Mouse (Mus musculus) bone marrow, adult 2 months (tissue): ENCODE results near the gene Ccdc155. TPM values are rescaled to one million over a fixed set of nuclear protein-coding genes. Genes with fewer than 3 reads are reported as not detected.

Experiments used
- H3K27ac ChIP-seq: fragments of 200-500 bp; 2 replicates; pipeline ENCODE4 v1.5.1; 2012; ENCODE audit warnings: low read depth, mild to moderate bottlenecking, control low read depth, inconsistent platforms, low read length; ENCODE audit not compliant: control insufficient read depth, poor library complexity, insufficient read depth
- H3K4me1 ChIP-seq: fragments of 200-500 bp; 2 replicates; pipeline ENCODE4 v1.6.1; 2011; ENCODE audit warnings: low read length; ENCODE audit not compliant: control insufficient read depth, insufficient read depth
- H3K4me3 ChIP-seq: fragments of 200-500 bp; replicated peaks from 2 replicates; pipeline ENCODE3; 2011; ENCODE audit warnings: mild to moderate bottlenecking, low read depth, low read length, control low read depth; ENCODE audit not compliant: control insufficient read depth
- CTCF ChIP-seq: fragments of 200-500 bp; IDR thresholded peaks from 2 replicates; pipeline ENCODE4 v1.5.1; 2011; ENCODE audit warnings: low read length, control low read depth; ENCODE audit not compliant: control insufficient read depth, insufficient read depth
- POLR2A ChIP-seq: fragments of 200-500 bp; IDR thresholded peaks from 2 replicates; pipeline ENCODE4 v1.6.1; 2011; ENCODE audit warnings: low read depth, mild to moderate bottlenecking, control low read depth, low read length, borderline replicate concordance; ENCODE audit not compliant: control insufficient read depth
- WGBS: fragments of 180-500 bp; shearing (Covaris S2); methylation state at CpG from one replicate; pipeline ENCODE4 v1.1.7; 2018; 5-methylcytosine and 5-hydroxymethylcytosine counted together
- polyA plus RNA-seq: library from polyadenylated mRNA; stranded (reverse); fragments of >200 nt; gene quantifications from 2 replicates; pipeline ENCODE4 v1.2.4, GENCODE M21; 2011; ENCODE audit warnings: low replicate concordance; ENCODE audit not compliant: missing spikeins, insufficient read depth, insufficient read length

Ccdc155 gene
- polyA plus RNA-seq, 1 experiment = not detected

GRCm38 (mm10) chr7:45215673-45216441, 11.2 kb upstream of the Ccdc155 start, which contains the start of gene Tead2:
Tead2 (plus strand) TSS chr7:45215753.
- WGBS = 5% methylated on average over 54 of the region's 55 CpGs
- TF ChIP-seq POLR2A (no peak), CTCF (no peak)
- no peak within 1 kb of the TSS for H3K4me3 ChIP-seq
- no peak within 1 kb of the TSS for H3K27ac ChIP-seq
- peaks cover 6% of the 10 kb centered on the region for H3K4me1 ChIP-seq

GRCm38 (mm10) chr7:45213708-45214107, 9.0 kb upstream of the Ccdc155 start:
- H3K4me1 ChIP-seq = peaks cover 5% of the 10 kb centered on the region
- no peak overlapping the region for H3K4me3 ChIP-seq
- H3K27ac ChIP-seq = no peak overlapping the region
- TF ChIP-seq CTCF (no peak), POLR2A (no peak)
- WGBS = 92% methylated on average over 5 of the region's 5 CpGs

GRCm38 (mm10) chr7:45212356-45212755, 7.7 kb upstream of the Ccdc155 start:
- 81% methylated on average over 7 of the region's 7 CpGs for WGBS
- peaks cover 5% of the 10 kb centered on the region for H3K4me1 ChIP-seq
- H3K27ac ChIP-seq = no peak overlapping the region
- H3K4me3 ChIP-seq = no peak overlapping the region
- no peak for TF ChIP-seq CTCF
- TF ChIP-seq POLR2A = no peak

- peaks cover 5% of the 10 kb centered on the region for H3K4me1 ChIP-seq
- H3K4me3 ChIP-seq = peak within 1 kb of the TSS; percentile 18
- WGBS = 3% methylated on average over 17 of the region's 17 CpGs
- no peak for TF ChIP-seq CTCF
- no peak for TF ChIP-seq POLR2A
- no peak within 1 kb of the TSS for H3K27ac ChIP-seq
Measured at GRCm38 (mm10) chr7:45211851-45212251, 7.2 kb upstream of the Ccdc155 start, which contains the start of gene Dkkl1. Dkkl1 (minus strand) TSS chr7:45212147.

- no peak for TF ChIP-seq POLR2A
- TF ChIP-seq CTCF = no peak
- H3K27ac ChIP-seq = no peak overlapping the region
- no peak overlapping the region for H3K4me3 ChIP-seq
- H3K4me1 ChIP-seq = peaks cover 5% of the 10 kb centered on the region
- 3% methylated on average over 10 of the region's 10 CpGs for WGBS
Measured at GRCm38 (mm10) chr7:45211070-45211469, 6.4 kb upstream of the Ccdc155 start.

- H3K27ac ChIP-seq = no peak overlapping the region
- peaks cover 5% of the 10 kb centered on the region for H3K4me1 ChIP-seq
- 85% methylated on average over 6 of the region's 6 CpGs for WGBS
- TF ChIP-seq CTCF = no peak
- TF ChIP-seq POLR2A = no peak
- no peak overlapping the region for H3K4me3 ChIP-seq
Measured at GRCm38 (mm10) chr7:45208260-45208659, 3.6 kb upstream of the Ccdc155 start.

GRCm38 (mm10) chr7:45202654-45203053, 2.0 kb downstream of the Ccdc155 start:
- Histone ChIP-seq H3K4me3 (no peak overlapping the region), H3K4me1 (no peaks in the 10 kb centered on the region), H3K27ac (no peak overlapping the region)
- 74% methylated on average over 10 of the region's 10 CpGs for WGBS
- no peak for TF ChIP-seq CTCF
- TF ChIP-seq POLR2A = no peak

- 82% methylated on average over 11 of the region's 11 CpGs for WGBS
- no peak overlapping the region for H3K4me3 ChIP-seq
- no peak overlapping the region for H3K27ac ChIP-seq
- H3K4me1 ChIP-seq = no peaks in the 10 kb centered on the region; the same call in 1 of the 2 replicates
- TF ChIP-seq CTCF (no peak), POLR2A (no peak)
Measured at GRCm38 (mm10) chr7:45198961-45199360, 5.7 kb downstream of the Ccdc155 start.
